Comparison of ENCODE assay signal across 14 mouse cellular contexts in genomic region chr19:10816462-10816861, GRCm38 (mm10). TPM values are rescaled to one million over a fixed set of nuclear protein-coding genes. Genes with fewer than 3 reads are reported as not detected.
DNase-seq lines count a peak whose midpoint lies in the region.
"Had no signal": no experiment of that assay in that cellular context is flagged by ENCODE, and none has a peak within 500 bp of the region (broad histone marks: within the 10 kb centered on the region; RNA-seq: fewer than 3 reads in every experiment).

No protein-coding gene starts in this region.

- peak; percentile 60 for DNase-seq in CD4-positive helper T cell, adult 2 months (ENCODE audit: low read depth, low spot score)
- DNase-seq in T-cell, adult 2 months (ENCODE audit: low spot score) = peak; percentile 19
- DNase-seq in naive thymus-derived CD4-positive, alpha-beta T cell, adult 2 months (ENCODE audit: low read depth) = peak; percentile 48
- no peak for DNase-seq in gastrocnemius, adult 18-20 months (ENCODE audit: low spot score)
- no peak for DNase-seq in urinary bladder, adult 18-20 months (ENCODE audit: low spot score in 2 of 2)
- DNase-seq: adrenal gland, adult 8-10 months; adrenal gland, postnatal 14 days; adrenal gland, postnatal 36 days; cerebellum, adult 11-12 months; cerebellum, adult 2 months; cerebellum, adult 9-10 months; cerebellum, postnatal 10 days; cerebellum, postnatal 25 days; forebrain, postnatal 0 days had no signal

RNA-seq across cellular contexts. Expression of gene Cd6, which starts 13.4 kb away (rescaled TPM):
- not detected for total RNA-seq in gastrocnemius, adult 18-20 months (2021)
- total RNA-seq: forebrain, postnatal 0 days had no signal

RNA-seq across cellular contexts. Expression of gene Slc15a3, which starts 23.1 kb away (rescaled TPM):
- under 1 TPM; 0.23 to 0.55 TPM for total RNA-seq in gastrocnemius, adult 18-20 months (2021)

RNA-seq across cellular contexts. Expression of gene Tmem132a, which starts 53.3 kb away (rescaled TPM):
- total RNA-seq in gastrocnemius, adult 18-20 months (2021) = 1 to 10 TPM; 3.0 to 3.4 TPM

Comparison
In these comparisons a context has a peak if more than half of its experiments do, and no peak if none do; other contexts are left out.
1. DNase-seq: peak in CD4-positive helper T cell, adult 2 months (single experiment), T-cell, adult 2 months (single experiment) and naive thymus-derived CD4-positive, alpha-beta T cell, adult 2 months (single experiment); none in gastrocnemius, adult 18-20 months (single experiment) and urinary bladder, adult 18-20 months (0 of 2).